Mouse (Mus musculus) bone marrow macrophage, adult 2 months (primary cell): ENCODE data around the gene Ppfibp2. TPM values are rescaled to one million over a fixed set of nuclear protein-coding genes. Genes with fewer than 3 reads are reported as not detected.

Source experiments
- H3K27ac ChIP-seq: 2 replicates; pipeline ENCODE4 v1.5.1; 2012; ENCODE audit warnings: low read depth, low read length; ENCODE audit not compliant: insufficient read depth
- H3K4me1 ChIP-seq: 2 replicates; pipeline ENCODE4 v1.6.1; 2012; ENCODE audit warnings: low read length; ENCODE audit not compliant: control insufficient read depth, insufficient read depth
- H3K4me3 ChIP-seq: 2 replicates; pipeline ENCODE4 v1.5.1; 2012; ENCODE audit warnings: mild to moderate bottlenecking, low read length, moderate library complexity; ENCODE audit not compliant: insufficient read depth
- CTCF ChIP-seq: IDR thresholded peaks from 2 replicates; pipeline ENCODE4 v1.5.1; 2012; ENCODE audit warnings: low read depth, mild to moderate bottlenecking, low read length, moderate library complexity
- POLR2A ChIP-seq: IDR thresholded peaks from 2 replicates; pipeline ENCODE4 v1.6.1; 2012; ENCODE audit warnings: mild to moderate bottlenecking, low read depth, low read length, borderline replicate concordance
- polyA plus RNA-seq: library from polyadenylated mRNA; stranded (reverse); fragments of >200 nt; gene quantifications from 2 replicates; pipeline ENCODE4 v1.2.4, GENCODE M21; 2012; ENCODE audit not compliant: missing spikeins, insufficient read depth, insufficient read length

Gene Ppfibp2
- polyA plus RNA-seq, 1 experiment, result 44.3 TPM

DNA sequence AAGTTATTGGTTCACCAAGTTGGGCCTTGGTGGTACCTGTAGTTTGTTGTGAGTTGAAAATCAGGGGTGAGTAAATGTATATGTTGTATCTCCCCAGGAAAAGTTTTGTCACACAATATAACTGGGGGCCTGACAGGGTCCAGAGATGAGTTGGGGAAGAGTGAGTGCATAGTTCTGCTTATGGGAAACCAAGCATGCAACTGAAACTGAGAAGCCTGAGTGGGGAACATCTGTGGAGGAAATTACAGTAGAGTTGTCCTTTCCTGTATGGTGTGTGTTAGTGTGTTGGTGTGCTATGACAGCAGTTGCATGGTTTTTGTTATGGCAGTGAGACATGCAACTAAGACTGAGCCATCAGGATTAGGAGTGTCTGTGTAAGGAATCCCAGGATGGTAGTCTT, 33.4 kb downstream of the Ppfibp2 start:
- TF ChIP-seq POLR2A (no peak), CTCF (no peak)
- Histone ChIP-seq H3K4me1 (peaks cover 25% of the 10 kb centered on the region), H3K4me3 (no peak overlapping the region), H3K27ac (peak overlapping the region; percentile 40)

DNA sequence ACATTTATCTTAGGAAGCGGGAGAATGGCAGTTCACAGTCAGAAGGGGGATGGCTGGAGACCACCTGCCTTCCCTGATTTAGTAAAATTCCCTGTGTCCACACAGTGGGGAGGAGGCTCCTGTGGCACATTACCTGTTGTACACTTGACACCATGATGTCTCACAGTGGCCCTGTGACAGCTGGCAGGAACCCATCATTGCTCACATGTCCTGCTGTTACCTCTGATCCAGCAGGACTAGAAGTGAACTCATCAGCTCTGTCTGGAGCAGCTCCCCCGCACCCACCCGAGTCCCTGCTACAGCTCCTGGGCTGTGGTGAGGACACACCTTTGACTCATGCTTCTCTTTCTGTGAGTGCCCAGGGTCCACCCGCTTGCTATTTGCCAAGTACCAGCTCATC, 38.2 kb downstream of the Ppfibp2 start:
- H3K4me1 ChIP-seq, result peaks cover 12% of the 10 kb centered on the region
- no peak overlapping the region for H3K27ac ChIP-seq
- TF ChIP-seq POLR2A, result no peak
- TF ChIP-seq CTCF, result no peak
- H3K4me3 ChIP-seq, result no peak overlapping the region

DNA sequence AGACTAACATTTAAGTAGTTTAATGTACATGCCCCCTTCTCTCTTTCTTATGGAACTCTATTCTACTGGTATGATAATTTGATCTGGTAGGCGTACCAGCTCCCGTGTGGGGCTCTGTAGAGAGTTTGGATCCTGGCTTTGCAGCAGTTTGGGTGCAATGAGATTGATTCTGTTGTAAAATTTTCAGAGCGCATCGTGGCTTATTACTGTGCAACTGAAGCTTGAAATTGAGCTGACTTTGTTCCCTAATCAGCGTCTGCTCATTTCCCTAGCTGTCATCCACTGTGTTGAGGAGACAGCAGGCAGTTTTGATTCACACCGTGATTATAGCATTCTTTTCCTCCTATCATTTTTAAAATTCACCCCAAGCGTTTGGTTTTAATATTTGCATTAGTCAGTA, 42.4 kb downstream of the Ppfibp2 start:
- H3K4me1 ChIP-seq, result no peaks in the 10 kb centered on the region
- no peak overlapping the region for H3K27ac ChIP-seq
- H3K4me3 ChIP-seq, result no peak overlapping the region
- TF ChIP-seq CTCF (no peak), POLR2A (no peak)

DNA sequence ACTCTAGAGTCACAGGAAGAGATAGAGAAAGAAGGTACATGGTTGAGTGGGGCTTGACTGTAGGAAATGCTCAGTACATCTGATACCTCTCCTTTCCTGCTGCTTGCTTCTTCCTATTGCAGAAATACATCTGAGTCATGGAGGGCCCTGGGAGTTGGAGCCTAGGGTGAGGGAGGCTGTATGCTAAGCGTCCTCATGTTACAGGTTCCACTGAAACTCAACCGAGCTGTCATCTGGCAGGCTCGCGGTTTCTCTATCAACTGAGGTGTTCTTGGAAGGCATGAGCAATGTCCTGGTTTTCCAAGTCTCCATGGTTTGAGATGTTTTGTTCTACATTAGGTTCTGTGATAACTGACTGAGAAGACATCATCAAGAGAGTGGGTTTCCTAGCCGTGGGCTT, 43.0 kb downstream of the Ppfibp2 start:
- no peak overlapping the region for H3K4me3 ChIP-seq
- no peak for TF ChIP-seq POLR2A
- TF ChIP-seq CTCF, result no peak
- no peak overlapping the region for H3K27ac ChIP-seq
- H3K4me1 ChIP-seq, result no peaks in the 10 kb centered on the region

DNA sequence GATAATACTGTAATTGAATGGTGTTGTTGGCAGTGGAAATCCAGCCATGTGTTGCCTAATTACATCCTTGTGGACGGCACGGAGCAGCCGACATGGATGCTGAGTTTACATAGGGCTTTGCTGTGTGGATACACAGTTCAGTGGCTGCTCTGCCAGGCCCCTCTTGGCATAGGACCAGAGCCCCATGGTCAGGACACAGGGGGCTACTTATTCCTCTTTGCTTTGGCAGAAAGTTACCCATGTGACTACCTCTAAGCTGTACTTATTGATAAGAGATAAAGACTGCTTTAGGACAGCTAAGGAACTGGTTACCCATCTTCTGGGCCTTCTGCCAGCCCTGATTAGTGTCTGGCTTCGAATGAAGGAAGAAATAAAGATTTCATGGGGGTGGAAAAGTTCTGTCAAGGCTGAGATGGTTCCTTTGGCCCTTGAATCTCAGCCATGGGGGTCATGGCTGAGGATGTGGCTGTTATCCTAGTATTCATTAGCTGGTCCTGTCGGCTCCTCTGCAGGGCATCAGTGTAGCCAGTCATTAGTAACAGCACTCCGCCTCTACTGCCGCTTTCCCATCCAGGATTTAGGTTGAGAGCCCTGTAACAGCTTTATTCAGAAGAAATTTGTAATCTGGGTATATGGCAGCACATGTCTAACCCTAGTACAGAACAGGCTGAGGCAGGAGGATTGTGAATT, 47.7 kb downstream of the Ppfibp2 start:
- TF ChIP-seq CTCF, result no peak
- H3K27ac ChIP-seq, result no peak overlapping the region
- peaks cover 5% of the 10 kb centered on the region for H3K4me1 ChIP-seq
- no peak overlapping the region for H3K4me3 ChIP-seq

DNA sequence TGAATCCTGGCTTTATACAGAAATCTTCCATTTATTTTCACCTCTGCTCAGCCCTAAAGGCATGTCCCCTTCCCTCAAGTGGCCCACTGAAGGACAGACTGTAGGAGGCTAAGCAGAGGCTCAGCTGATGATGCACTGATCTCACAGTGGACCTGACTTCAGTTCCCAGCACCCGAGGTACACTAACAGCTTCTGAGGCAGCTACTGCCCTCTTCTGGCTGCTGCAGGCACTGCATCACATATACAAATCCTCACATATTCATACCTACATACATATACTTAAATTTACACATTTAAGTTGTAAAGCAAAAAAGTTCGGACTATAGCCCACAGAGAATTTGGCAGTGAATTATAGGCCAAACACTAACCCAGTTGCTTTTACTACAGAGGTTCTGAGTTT, 50.0 kb downstream of the Ppfibp2 start:
- Histone ChIP-seq H3K27ac (no peak overlapping the region), H3K4me3 (no peak overlapping the region)
- TF ChIP-seq POLR2A, result no peak
- TF ChIP-seq CTCF, result no peak

DNA sequence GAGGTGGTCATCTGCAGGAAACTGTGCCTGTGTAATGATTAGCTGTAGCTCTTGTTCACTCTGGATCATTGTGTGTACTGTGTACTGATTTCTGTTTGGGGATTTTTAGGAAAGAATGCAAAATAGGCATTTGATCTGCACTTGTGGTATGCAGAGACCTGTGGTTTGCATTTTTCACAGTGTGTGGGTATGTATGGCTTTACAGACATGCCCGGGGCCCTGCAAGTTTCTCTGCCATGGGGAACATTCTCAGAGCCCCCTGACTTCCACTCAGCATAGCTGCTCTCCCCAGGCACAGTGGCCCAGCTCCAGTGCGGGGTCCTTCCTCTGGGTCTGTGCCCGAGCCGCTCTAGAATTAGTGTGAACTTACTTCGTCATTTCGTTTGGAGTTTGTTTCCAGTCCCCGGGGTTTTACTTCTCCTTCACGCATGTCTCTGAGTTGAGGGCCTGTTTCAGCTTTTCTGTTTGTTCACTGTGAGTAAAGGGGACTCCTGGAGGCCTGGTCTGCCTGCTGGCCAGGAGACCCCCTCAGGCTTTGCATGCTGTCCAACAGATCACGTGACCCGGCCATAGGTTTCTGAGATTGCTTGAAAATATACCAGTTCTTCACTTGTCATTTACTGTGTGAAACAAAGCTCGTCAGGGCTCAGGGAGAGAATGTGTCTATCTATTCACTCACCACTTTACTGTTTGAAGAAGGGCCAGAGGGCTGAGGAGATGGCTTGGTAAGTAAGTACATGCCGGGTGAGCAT, 54.1 kb downstream of the Ppfibp2 start:
- TF ChIP-seq CTCF (no peak), POLR2A (no peak)
- no peak overlapping the region for H3K4me3 ChIP-seq

More for the DNA sequence above, 50.0 kb downstream of the Ppfibp2 start:
- peaks cover 5% of the 10 kb centered on the region for H3K4me1 ChIP-seq

DNA sequence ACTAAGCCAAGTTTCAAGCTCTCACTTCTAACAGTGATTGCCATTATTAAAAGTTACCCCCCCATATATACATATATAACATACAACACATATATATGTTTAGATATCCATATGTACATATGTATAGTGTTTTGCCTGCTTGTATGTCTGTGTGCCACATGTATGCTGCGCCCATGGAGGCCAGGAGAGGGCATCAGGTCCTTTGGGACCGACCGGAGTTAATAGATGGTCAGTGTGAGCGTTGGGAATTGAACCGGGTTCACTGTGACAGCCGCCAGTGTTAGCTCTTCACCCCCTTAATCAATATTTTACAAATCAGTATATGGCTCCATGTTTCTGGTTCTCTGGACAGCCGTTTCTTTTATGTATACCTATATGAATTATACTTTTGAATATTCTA, 55.0 kb downstream of the Ppfibp2 start:
- no peak for TF ChIP-seq CTCF
- no peak for TF ChIP-seq POLR2A
- H3K4me1 ChIP-seq, result peaks cover 11% of the 10 kb centered on the region
- no peak overlapping the region for H3K27ac ChIP-seq
- H3K4me3 ChIP-seq, result no peak overlapping the region

More for the DNA sequence above, 54.1 kb downstream of the Ppfibp2 start:
- Histone ChIP-seq H3K27ac (no peak overlapping the region), H3K4me1 (peaks cover 11% of the 10 kb centered on the region)

DNA sequence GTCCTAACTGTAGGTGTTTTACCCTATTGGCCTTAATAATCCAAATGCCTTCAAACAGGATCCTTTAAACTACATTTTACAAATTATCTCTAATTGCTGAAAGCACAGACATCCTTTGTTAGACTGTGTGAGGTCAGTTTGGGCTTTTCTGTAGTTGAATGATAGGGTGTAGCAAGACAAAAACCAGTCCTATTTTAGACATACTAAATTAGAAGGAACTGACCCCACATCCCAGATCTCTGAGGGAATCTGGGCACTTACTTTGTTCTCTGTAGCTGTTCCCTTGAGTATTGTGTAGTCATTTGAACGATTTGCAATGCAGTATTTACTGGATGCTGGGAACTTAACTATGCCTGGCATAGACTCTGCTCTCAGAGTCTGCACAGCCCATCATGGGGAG, 56.8 kb downstream of the Ppfibp2 start:
- TF ChIP-seq POLR2A, result no peak
- Histone ChIP-seq H3K4me1 (peaks cover 11% of the 10 kb centered on the region), H3K4me3 (no peak overlapping the region), H3K27ac (no peak overlapping the region)

DNA sequence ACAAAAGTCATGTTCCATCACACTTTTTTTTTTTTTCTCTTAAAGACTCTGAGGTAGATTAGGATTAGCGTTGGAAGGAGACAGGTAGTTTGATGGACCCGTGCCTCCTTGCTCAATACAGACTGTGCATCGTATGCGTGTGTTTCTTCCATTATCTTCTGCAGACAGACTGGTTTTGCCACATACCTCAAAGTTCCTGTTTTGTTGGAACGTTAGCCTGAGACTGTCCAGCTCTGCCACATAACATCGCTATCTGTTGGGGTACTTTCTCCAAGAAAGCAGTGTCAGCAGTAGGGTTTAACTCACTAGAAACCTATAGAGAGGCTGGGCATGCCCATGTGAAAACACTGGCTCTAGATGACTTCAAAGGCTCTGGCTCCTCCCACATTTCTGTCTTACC, 61.4 kb downstream of the Ppfibp2 start:
- no peak overlapping the region for H3K27ac ChIP-seq
- H3K4me3 ChIP-seq, result no peak overlapping the region
- no peak for TF ChIP-seq POLR2A
- no peak for TF ChIP-seq CTCF
- H3K4me1 ChIP-seq, result peaks cover 2% of the 10 kb centered on the region
